Mouse (Mus musculus) skeletal muscle tissue, postnatal 0 days (tissue): ENCODE measurements around the gene Prl7b1. TPM values are rescaled to one million over a fixed set of nuclear protein-coding genes. Genes with fewer than 3 reads are reported as not detected.

ENCODE experiments used
- polyA plus RNA-seq: library from polyadenylated mRNA; unstranded; fragments of >200 nt; fragmentation: Nextera tagmentation; extraction: Ambion mirVana; gene quantifications from 2 replicates; pipeline ENCODE4 v1.2.1, GENCODE M21; 2015

Gene Prl7b1
- polyA plus RNA-seq: not detected in 2 replicates

DNA sequence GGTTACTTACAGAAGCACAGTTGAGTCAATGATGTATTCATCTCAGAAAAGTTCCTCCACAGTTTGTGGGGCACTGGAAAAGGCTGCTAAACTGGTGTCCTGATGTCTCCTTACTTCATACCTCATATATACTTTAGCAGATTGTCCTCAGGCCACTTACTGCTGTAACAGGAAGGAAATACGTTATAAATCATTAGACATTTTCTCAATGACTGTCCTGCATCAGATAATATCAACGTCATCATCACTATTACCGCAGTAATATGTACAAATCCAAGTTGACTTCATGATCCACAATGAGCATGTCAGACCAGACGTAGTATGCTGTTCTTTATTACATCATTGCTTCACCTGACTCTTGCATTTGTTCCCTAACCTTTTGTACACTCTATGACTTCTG, at the start of gene Prl7b1:
Prl7b1 (minus strand) TSS at position 101 of the 400 bp plus-strand sequence.

DNA sequence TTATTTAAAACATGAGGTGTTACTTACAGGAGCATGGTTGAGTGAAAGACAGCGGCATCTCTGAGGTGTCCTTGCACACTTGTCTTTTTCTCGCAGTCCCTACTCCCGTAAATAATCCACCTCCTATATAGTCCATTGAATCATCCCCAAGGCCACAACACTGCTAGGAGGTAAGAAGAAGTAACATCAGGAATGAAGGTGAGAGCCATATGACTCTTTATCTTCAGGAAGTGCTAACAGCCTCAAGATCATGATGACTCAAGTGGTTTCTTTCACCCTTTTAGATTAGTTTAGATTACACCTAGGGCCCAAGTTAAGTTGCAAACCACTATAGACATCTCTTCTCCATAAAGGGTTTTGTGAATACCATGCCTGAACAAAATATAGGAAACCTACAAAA, 32.0 kb upstream of the Prl7b1 start, which contains the start of gene Prl7a1:
Prl7a1 (minus strand) TSS at position 101 of the 400 bp plus-strand sequence.

DNA sequence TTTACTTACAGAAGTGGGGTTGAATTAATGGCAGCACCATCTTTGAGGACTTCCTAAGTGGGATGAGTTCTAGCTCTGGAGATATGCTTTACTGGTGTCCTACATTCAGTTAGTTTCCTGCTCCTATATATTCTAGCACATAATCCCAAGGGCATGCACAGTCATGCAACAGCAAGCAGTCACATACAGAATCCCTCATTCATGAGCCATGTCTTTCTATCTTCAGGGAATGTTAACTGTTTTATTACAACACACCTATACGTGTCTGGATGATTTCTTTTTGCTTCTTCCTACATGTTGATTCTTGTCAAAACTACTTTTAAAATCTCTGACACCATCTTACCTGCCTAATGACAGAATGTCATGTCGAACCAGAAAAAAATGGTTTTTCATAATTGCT, 28.3 kb downstream of the Prl7b1 start, which contains the start of gene Prl8a1:
Prl8a1 (minus strand) TSS at position 101 of the 400 bp plus-strand sequence.

DNA sequence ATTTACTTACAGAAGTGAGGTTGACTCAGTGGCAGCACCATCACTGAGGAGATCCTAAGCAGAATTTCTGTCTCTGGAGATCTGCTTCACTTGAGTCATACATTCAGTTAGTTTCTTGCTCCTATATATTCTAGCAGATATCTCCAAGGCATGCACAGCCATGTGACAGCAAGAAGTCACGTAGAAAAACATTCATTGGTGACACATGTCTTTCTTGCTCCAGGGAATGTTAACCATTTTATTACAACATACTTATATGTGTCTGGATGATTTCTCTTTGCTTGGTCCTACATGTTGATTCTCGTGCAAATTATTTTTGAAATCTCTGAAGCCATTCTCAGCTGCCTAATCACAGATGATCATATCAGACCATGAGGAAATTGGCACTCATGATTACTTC, 45.9 kb downstream of the Prl7b1 start, which contains the start of gene Prl8a9:
Prl8a9 (minus strand) TSS at position 101 of the 400 bp plus-strand sequence.

Other genes starting within 250 kb of the Prl7b1 start
- not detected in 2 replicates for gene Prl2b1, start 219.7 kb downstream of the Prl7b1 start, polyA plus RNA-seq
- not detected in 2 replicates for gene Prl8a6, start 171.9 kb downstream of the Prl7b1 start, polyA plus RNA-seq
- not detected in 2 replicates for gene Prl8a8, start 97.4 kb downstream of the Prl7b1 start, polyA plus RNA-seq
- gene Prl8a9, start 46.0 kb downstream of the Prl7b1 start, polyA plus RNA-seq: not detected in 2 replicates
- not detected in 2 replicates for gene Prl8a1, start 28.4 kb downstream of the Prl7b1 start, polyA plus RNA-seq
- gene Prl7a1, start 31.9 kb upstream of the Prl7b1 start, polyA plus RNA-seq: not detected in 2 replicates
- gene Prl7a2, start 57.5 kb upstream of the Prl7b1 start, polyA plus RNA-seq: not detected in 2 replicates
- not detected in 2 replicates for gene Prl7d1, start 106.2 kb upstream of the Prl7b1 start, polyA plus RNA-seq
- gene Prl7c1, start 170.2 kb upstream of the Prl7b1 start, polyA plus RNA-seq: not detected in 2 replicates
- gene Prl2a1, start 191.1 kb upstream of the Prl7b1 start, polyA plus RNA-seq: not detected in 2 replicates
- not detected in 2 replicates for gene Prl2c1, start 238.8 kb upstream of the Prl7b1 start, polyA plus RNA-seq